Comparison of ENCODE assay signal across 8 mouse cellular contexts in genomic region chr4:45467115-45467912, GRCm38 (mm10). TPM values are rescaled to one million over a fixed set of nuclear protein-coding genes. Genes with fewer than 3 reads are reported as not detected.
DNase-seq lines count a peak whose midpoint lies in the region; ATAC-seq lines count a peak whose summit lies in the region.

No protein-coding gene starts in this region.

- peaks cover 46% of the 10 kb centered on the region for H3K4me1 ChIP-seq in midbrain, embryonic 10.5 days
- peaks cover 3% of the 10 kb centered on the region for H3K4me1 ChIP-seq in midbrain, embryonic 11.5 days (ENCODE audit: control insufficient read depth, insufficient read depth, low read length)
- H3K4me1 ChIP-seq in hindbrain, embryonic 16.5 days (ENCODE audit: control insufficient read depth, insufficient read depth, low read depth, low read length), result peaks cover 20% of the 10 kb centered on the region

- DNase-seq in midbrain, embryonic 10.5 days (ENCODE audit: low spot score), result no peak
- no peak for DNase-seq in midbrain, embryonic 11.5 days (ENCODE audit: low spot score, missing footprints)
- DNase-seq in brain, adult 2 months (ENCODE audit: low read depth, low spot score), result peak; percentile 89
- DNase-seq in gastrocnemius, postnatal 14 days, result peak; percentile 88
- no peak for DNase-seq in retina, embryonic 14.5 days (ENCODE audit: low spot score)
- no peak for DNase-seq in urinary bladder, postnatal 14 days (ENCODE audit: low spot score)

- H3K9ac ChIP-seq in midbrain, embryonic 11.5 days (ENCODE audit: low read length), result no peak overlapping the region
- no peak overlapping the region for H3K9ac ChIP-seq in hindbrain, embryonic 16.5 days (ENCODE audit: low read depth, low read length)

- H3K27ac ChIP-seq in midbrain, embryonic 10.5 days (replicated peaks), result peak overlapping the region; percentile 46; the same call in 1 of the 2 replicates
- H3K27ac ChIP-seq in midbrain, embryonic 11.5 days (ENCODE audit: low read depth, low read length), result no peak overlapping the region
- H3K27ac ChIP-seq in hindbrain, embryonic 16.5 days (ENCODE audit: low read depth, low read length), result peak overlapping the region; percentile 35; the same call in 1 of the 2 replicates

- H3K9me3 ChIP-seq in midbrain, embryonic 10.5 days (replicated peaks), result no peaks in the 10 kb centered on the region
- H3K9me3 ChIP-seq in midbrain, embryonic 11.5 days (ENCODE audit: control insufficient read depth, low read length), result no peaks in the 10 kb centered on the region
- H3K9me3 ChIP-seq in hindbrain, embryonic 16.5 days (ENCODE audit: control insufficient read depth, low read length), result no peaks in the 10 kb centered on the region

- intact Hi-C loops in gastrocnemius, postnatal 14 days (cut with DNase I; ENCODE audit: low total_unique reads), result loop anchor here (5.0 kb wide), 1 partner anchor 60 kb away; no protein-coding TSS in a partner anchor

- H3K4me3 ChIP-seq in midbrain, embryonic 10.5 days, result no peak overlapping the region
- H3K4me3 ChIP-seq in midbrain, embryonic 11.5 days (ENCODE audit: low read depth, low read length), result no peak overlapping the region
- H3K4me3 ChIP-seq in hindbrain, embryonic 16.5 days (ENCODE audit: low read length), result no peak overlapping the region

- ATAC-seq in midbrain, embryonic 11.5 days (ENCODE audit: low FRiP score), result no peak
- ATAC-seq in hindbrain, embryonic 16.5 days, result peak; percentile 81
- ATAC-seq in megakaryocyte-erythroid progenitor cell, adult 5-6 weeks (replicated peaks; ENCODE audit: low FRiP score, low TSS enrichment, poor library complexity, severe bottlenecking), result no peak

- H3K36me3 ChIP-seq in midbrain, embryonic 10.5 days, result no peaks in the 10 kb centered on the region
- H3K36me3 ChIP-seq in midbrain, embryonic 11.5 days (ENCODE audit: control insufficient read depth, insufficient read depth, low read length), result no peaks in the 10 kb centered on the region
- no peaks in the 10 kb centered on the region for H3K36me3 ChIP-seq in hindbrain, embryonic 16.5 days (ENCODE audit: control insufficient read depth, insufficient read depth, low read length)

- H3K4me2 ChIP-seq in midbrain, embryonic 11.5 days, result no peak overlapping the region
- H3K4me2 ChIP-seq in hindbrain, embryonic 16.5 days (ENCODE audit: low read length), result no peak overlapping the region

- 85% methylated on average over 12 of the region's 12 CpGs for WGBS in midbrain, embryonic 10.5 days
- WGBS in midbrain, embryonic 11.5 days, result 78% methylated on average over 12 of the region's 12 CpGs
- 51% methylated on average over 12 of the region's 12 CpGs for WGBS in hindbrain, embryonic 16.5 days

- H3K27me3 ChIP-seq in midbrain, embryonic 10.5 days (ENCODE audit: low read depth, poor library complexity, severe bottlenecking), result no peaks in the 10 kb centered on the region
- no peaks in the 10 kb centered on the region for H3K27me3 ChIP-seq in midbrain, embryonic 11.5 days (ENCODE audit: control insufficient read depth, insufficient read depth, low read length)
- H3K27me3 ChIP-seq in hindbrain, embryonic 16.5 days (replicated peaks; ENCODE audit: control insufficient read depth, insufficient read depth, low read length), result no peaks in the 10 kb centered on the region

RNA-seq across cellular contexts. Expression of gene Slc25a51, which starts 58.7 kb away (rescaled TPM):
- polyA plus RNA-seq in midbrain, embryonic 10.5 days (2016; fragmentation: Nextera tagmentation; extraction: Ambion mirVana), result 78.3 and 80.1 TPM in 2 replicates
- 63.4 and 78.6 TPM in 2 replicates for polyA plus RNA-seq in midbrain, embryonic 11.5 days (2014; fragmentation: Nextera tagmentation; extraction: Ambion mirVana)
- 10 to 100 TPM; 63.3 to 65.6 TPM for total RNA-seq in gastrocnemius, postnatal 14 days (2021)
- 59.4 and 72.2 TPM in 2 replicates for polyA plus RNA-seq in hindbrain, embryonic 16.5 days (2015; fragmentation: Nextera tagmentation; extraction: Ambion mirVana)
- 75.9 and 89.4 TPM in 2 replicates for total RNA-seq in megakaryocyte-erythroid progenitor cell, adult 5-6 weeks (2014; fragmentation: Nextera tagmentation)
- total RNA-seq in megakaryocyte-erythroid progenitor cell, adult 5-6 weeks (2017), result 54.7 and 65.2 TPM in 2 replicates

Comparison
In these comparisons a context has a peak if more than half of its experiments do, and no peak if none do; other contexts are left out.
1. DNase-seq: peak in brain, adult 2 months (single experiment) and gastrocnemius, postnatal 14 days (single experiment); none in midbrain, embryonic 10.5 days (single experiment), midbrain, embryonic 11.5 days (single experiment), retina, embryonic 14.5 days (single experiment) and urinary bladder, postnatal 14 days (single experiment).